Mouse (Mus musculus) retina, embryonic 14.5 days (tissue): ENCODE measurements around the gene Raver2.

Experiments used
- DNase-seq: peaks from one replicate; pipeline ENCODE4 v3.0.0-alpha.2; 2015; ENCODE audit warnings: low spot score

The Raver2 gene

DNA sequence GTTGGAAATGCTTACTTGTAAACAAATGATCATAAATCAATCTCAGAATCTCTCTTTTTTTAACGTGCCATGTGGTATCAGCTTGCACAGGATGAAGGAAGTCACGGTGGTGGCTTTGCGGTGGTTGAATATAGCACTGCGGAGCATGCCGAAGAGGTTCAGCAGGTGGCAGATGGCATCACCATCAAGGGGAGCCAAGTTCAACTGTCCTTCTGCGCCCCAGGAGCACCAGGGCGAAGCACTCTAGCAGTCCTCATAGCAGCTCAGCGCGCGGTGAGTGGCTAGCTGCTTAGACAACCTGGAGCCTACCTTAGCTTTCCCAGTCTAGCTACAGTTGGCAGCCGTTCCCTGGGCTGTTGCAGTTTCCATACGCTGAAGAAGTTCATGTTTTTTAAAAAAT is 38.3 kb downstream of the Raver2 start:
- no peak for DNase-seq

DNA sequence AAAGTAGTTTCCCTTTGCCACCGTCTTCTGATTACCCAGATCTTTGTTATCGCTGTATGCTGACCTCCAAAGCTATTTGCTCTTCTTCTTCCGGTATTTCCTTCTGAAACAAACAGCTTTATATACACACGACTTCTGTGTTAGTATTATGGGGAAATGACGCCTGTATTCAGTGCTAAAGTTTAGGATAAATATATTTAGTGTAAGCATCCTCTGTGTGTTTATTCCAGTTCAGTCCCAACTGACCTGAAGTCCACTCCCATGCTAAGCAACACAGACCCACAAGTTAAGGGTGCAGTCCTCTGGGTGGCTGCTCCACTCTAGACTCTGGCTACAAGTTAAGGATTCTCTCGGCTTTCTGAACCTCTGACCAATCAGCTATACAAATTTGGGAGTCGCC is 52.2 kb downstream of the Raver2 start:
- no peak for DNase-seq

DNA sequence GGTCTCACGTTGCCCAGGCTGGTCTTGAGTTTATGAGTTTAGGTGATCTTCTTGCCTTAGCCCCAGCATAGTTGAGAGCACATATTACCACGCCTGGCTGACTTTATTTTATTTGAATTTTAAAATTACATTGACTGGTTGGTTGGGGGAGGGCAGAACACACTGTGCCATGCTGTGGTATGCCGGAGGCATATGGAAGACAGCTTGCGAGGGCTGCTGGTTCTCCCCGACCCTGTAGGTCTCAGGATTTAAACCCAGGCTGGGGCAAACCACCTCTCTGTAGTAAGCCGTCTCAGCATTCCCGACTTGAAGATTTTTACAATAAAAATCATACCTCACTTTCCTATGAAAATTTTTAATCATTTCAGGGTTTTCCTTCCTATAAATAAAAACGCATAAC is 66.2 kb downstream of the Raver2 start:
- DNase-seq: no peak

DNA sequence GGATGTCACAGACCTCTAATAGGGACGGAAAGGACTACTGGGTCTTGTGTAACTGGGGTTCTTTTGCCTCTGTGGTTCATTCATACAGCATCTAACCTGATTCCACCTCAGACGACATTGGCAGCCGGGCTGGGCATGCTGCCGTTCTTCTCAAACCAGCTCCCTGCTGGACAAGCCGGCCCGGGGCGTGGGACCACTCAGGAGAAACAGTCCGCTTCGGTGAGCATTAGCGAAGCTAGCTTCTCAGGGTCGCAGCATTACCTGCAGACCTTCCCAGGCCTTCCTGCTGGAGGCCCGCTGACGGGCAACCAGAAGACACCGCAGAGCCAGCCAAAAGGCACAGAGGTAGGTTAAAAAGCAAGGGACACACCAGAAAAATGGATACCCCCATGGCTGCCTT is 67.1 kb downstream of the Raver2 start:
- no peak for DNase-seq

DNA sequence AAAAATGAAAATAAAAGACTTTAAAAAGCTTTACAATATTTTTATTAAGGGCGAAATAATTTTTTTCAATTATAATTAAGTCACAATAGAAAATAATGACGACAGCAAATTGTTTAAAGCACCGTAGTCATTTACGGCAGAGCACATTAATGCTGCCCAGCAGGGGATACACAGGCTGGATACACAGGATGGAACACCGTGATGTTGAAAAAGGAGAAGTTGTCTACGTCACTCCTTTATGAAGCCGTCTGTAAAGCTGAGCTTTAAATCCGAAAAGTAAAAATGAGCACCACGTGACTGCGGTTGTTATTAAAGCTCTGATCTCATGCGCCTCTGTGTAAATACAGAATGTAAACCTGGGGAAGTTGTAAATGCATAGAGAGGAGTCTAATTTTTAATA is 69.2 kb downstream of the Raver2 start:
- no peak for DNase-seq

DNA sequence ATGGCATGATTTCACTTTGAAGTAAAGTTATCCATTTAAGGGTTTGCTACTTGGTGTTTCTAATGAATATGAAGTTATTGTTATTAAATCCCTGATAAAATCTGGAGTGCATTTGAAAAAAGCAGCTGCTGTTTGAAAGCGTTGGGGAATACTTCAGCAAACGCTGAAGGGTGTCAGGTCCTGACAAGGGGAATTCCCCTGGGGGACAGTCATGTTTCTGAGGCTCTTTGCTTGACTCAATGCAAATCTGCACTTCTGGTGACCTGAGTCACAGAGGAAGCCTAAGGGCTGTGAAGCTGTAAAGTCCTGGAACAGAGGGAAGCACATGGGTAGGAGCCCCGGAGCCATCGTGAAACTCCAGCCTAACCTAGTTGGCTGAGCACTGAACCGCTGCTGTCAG is 73.0 kb downstream of the Raver2 start:
- DNase-seq: no peak

DNA sequence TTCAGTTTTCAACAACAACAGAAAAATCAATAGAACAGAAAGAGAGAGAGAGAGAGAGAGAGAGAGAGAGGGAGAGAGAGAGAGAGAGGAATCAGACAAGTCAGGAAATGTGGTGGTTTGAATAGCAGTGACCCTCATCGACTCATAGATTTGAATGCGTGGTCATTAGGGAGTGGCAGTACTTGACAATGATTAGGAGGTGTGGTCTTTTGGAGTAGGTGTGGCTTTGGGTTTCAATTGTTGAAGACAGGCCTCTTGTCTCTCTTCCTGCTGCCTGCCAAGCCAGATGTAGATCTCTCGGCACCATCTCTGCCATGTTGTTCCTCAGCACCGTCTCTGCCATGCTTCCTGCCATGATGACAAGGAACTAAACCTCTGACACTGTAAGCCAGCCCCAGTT is 75.1 kb downstream of the Raver2 start:
- DNase-seq: peak; percentile 30

DNA sequence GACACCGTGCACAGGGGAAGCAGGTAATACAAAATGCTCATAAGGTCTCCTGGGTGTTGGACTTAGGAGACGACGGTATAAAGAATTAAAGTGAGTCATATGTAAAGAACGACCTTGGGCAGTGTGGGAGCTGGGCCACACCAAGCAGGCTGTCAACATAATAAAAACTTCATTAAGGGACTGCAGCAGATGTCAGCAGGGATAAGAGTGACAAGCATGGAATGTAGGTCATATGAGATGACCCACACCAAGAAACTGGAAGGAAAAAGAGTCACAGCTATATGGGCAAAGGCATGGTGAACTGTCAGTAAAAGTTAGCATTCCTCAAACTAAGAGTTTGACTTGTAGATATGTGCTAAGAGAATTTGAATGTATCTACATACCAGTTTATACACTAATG is 75.6 kb downstream of the Raver2 start:
- peak; percentile 62 for DNase-seq

DNA sequence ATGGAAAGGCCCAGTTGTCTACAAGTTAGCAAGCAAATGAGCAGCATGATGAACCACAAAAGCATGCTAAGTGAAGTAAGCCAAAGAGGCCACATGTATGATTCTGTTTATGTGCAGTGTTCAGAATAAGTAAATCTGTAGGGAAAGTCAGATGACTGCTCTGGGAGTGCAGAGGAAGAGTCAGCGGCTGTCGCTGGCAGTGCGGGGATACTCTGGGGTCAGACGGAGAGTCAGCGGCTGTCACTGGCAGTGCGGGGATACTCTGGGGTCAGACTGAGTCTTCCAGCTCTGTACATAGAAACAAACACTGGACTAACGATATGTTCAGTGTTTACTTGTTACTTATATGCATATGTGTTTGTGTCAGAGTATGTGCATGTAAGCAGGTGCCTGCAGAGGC is 76.0 kb downstream of the Raver2 start:
- DNase-seq: peak; percentile 46

DNA sequence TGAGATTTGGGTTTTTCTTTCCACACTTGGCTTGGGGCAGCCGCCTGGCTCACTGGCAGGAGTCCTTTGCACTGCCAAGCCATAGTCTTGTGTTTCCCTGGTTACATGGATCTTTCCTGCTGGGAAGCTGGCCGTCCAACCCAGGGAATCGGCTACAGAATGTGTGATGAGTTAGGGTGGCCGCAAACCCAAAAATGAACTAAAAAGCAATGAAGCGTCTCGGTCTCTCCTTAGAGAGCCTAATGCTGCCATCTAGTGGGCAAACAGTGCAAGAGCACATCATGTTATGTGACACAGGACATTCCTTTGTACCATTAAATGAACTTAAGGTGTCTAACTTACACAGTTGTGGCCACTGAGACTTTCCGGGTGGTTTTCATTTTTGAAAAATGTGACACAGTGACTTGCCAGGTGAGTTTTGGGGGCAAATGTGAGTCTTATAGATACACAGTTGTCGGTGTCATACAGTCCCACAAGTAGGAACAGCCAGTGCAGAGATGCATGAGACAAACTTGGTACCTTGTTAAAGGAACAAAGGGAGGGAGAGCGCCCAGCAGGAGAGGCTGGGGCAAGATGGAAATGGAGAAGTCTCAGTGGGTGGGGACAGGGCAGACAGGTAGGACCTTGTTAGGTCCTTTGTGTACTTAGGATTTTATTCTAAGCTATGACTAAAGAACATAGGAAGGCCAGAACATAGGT is 77.4 kb downstream of the Raver2 start:
- DNase-seq: peak; percentile 92

DNA sequence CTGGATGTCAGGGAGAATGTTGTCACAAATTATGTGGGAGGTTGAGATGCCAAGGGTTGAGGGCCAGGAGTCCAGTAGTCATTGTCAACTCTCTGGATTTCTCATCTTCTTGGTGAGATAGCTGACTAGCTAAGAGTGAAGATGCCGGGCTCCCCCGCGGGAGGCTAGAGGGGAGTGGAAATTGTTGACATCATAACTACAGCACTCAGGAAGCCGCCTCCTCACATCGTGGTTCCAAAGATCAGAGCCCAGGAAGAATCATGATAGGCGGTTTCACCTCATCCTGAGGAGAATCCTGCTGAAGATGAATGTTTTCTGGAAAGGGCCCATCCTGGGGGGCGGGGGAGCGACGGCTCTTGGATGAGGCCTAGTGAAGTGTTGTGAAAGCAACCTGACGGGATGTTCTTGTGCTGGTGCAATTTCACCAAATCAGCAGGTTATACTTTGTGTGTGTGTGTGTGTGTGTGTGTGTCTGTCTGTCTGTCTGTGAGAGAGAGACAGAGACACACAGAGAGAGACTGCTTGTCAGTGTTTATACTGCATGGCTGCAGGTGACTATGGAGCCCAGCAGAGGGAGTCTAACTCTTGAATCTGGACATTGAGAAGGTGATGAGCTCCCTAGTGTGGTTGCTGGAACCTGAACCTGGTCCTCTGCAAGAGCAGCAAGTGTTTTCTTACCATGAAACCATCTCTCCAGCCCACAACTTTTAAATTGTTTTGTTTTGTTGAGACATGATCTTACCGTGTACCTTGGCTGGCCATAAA is 78.3 kb downstream of the Raver2 start:
- DNase-seq: no peak

DNA sequence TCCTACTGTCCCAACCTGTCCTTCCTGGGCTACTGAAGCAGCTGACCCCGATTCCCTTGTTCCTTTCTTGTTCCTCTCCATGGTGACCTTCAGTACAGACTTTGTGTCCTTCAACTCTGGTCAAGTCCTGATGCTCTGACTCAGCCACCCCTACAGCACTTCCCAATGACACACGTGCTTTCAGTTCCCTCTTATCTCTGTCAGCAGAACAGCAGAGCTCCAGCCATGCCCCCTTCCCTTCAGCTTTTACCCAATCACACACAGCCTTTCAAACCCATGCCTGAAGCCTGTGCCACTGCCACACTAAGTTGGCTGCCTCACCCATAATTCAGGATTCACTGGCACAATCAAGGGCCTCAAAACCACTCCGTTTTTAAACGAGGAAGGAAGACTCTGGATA is 86.8 kb downstream of the Raver2 start:
- no peak for DNase-seq

DNA sequence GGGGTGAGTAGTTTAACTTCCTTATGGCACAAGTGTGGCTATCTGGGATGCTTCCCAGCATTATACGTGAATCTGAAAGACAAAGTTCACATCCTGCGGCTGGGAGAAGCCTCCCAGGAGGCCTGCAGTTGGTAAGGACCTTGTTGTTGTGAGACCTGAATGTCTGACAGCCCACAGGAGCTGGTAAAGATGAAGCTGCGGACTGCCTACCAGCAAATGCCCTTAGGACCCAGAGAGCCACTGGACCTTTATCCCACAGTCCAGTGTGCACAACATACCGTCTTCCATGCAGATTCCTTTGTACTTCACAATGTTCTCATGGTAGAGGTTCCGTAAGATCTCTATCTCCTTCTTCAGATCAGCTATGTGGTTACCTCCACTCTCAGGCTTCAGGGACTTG is 88.7 kb downstream of the Raver2 start:
- DNase-seq: no peak

DNA sequence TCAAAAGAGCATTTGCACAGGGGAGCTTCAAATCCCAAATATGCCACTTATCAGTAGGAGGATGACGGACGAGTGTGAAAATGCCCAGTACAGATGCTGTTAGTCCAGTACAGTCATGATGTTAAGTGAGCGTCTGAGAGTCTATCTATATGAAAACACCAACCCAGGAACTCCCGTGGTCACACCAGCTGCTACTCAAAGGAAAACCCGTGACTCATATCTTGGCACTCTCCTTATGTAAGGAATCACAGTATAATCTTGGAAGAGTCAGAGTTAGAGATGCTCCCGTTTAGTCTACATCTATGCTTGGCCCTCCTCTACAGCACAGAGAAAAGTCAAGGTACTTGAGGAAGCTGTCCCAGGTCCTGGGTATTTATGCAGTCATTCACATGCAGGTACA is 89.5 kb downstream of the Raver2 start:
- no peak for DNase-seq

DNA sequence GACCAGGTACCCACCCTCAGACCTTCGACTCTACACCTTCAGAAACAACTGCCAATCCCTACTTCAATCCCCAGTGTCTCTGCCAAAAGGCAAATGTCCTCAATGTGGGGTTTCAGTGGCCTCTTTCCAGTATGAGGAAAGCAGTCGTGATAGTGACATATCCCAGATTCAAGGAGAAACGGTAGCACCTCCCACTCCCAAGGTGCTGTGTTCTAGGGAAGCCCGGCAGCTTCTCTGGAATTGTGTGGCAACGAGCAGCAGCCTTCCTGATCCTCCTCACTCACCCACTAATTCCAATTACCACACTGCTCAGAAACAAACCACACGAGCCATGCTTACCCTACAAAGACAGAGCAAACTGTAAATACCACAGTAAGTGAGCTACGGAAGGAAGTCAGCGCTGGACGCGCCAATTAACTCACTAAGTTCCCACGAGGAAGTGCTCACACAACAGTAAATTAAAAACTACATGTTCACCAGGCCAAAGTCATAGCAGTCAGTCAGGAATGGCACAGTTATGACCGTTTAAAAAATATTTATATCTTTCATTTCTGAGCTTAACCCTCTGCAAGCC is 90.5 kb downstream of the Raver2 start:
- DNase-seq: no peak

DNA sequence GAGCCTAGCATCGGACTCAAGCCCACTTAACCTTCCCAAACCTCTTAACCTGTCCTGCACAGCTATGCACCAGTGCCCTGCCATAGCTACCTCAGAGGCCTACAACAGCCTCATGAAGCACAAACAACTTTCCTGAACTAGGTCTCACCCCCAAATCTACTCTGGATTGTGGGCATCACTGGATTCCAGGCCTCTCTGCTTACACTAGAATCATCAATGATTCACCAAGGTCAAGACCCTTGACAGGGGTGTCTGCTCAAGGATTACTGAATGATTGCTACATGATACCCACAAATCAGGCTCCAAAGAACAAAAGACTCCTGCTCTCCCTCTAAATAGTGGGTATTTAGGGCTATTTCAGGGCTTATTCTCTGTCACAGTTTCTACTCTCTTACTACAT is 92.0 kb downstream of the Raver2 start:
- DNase-seq: no peak

DNA sequence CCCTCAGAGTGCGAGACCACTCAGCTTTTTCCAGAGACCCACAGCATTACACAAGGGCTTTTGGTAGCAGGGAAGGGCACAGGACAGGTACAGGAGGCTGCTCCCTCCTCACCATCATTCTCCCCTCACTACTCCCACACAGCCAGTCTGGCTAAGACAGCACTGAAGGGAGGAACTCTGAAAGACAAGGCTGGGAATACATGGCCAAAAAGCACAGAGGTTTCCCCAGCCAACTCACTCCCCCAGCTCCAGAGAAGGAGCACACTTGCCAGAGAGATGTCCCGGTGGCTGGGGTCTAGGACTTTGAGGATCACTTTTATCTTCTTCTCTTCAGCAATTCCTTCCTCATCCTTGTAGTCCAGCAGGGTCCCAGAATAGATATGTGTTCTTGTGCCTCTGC is 95.4 kb downstream of the Raver2 start:
- no peak for DNase-seq

DNA sequence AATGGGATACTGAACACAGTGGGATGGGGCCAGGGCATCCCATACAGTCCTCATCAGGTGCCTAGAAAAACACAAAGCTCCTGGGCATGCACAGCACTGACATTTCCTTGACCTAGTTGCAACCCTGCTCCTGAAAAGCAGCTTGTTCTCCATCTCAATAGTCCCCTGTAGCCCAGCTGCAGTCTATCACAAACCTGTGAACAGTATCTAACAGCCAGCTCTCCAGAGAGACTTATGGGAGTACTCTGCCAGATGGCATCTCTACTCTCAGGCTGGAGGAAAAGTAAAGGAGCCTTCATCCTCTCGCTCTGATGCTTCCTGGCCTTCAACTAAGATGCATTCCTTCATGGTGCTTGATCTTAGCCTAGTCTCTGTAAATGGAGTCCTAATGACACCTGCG is 95.9 kb downstream of the Raver2 start:
- DNase-seq: no peak

DNA sequence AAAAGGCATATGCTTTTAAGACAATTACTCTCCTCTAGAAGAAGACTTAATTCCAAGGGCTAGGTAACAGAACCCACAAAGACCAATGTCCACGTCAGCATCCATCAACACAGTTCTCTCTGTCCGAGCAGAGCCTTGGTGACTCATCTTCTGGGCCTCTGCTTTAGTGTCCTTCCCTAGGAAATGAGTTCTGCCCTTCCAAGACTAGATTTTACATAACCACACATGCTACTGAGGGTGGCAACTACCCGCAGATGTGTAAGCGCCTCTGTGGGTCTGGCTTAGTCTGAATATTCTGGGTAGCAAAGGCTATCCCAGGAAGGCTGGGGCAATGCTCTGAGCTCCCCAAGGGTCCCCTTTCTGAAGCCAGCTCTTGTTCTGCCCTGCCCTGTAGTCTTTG is 97.0 kb downstream of the Raver2 start:
- DNase-seq: no peak

DNA sequence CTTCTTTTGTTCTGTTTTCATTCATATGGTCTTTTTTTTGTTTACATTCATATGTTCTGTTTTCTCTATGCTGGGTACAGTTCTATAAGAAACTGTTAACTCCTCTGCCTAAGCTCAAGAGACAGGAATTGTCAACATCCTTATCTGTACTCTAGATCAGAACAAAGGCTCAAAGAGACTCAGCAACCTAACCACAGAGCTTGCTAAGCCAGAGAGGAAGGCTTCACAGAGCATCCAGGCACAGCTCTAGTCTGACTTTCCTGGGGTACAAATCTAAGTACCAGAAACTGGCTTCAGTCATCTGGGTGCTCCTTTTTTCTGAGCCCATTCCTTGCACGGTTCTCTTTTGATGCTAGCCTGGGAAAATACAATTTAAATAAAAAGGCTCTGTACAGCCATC is 99.0 kb downstream of the Raver2 start:
- DNase-seq: no peak

DNA sequence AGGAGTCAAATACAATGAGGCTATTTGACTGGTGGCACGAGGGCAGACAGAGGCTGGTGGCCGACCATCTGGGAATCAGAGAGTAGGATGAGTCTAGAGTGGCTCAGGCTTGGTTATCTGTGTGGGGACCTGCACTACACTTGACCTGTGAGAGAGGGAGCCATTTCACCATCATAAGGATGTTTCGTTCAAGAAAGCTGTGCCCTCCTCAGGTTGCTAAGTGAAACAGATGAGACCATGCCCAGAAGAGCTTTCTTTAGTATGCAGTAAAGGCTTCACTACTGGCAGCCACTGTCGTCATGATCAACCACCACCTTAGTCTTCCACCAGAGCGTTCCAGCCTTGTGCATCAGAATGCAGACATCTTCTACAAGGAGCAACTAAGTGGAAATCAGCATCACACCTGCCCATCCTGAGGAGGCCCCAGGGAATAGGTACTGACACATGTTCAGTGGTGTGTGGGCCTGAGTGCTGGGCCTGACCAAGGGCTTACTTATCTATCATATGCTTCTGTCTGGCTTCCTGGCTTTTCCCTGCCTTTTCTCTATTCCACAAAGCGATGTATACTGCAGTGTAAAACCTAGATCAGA is 99.5 kb downstream of the Raver2 start:
- DNase-seq: peak; percentile 65

DNA sequence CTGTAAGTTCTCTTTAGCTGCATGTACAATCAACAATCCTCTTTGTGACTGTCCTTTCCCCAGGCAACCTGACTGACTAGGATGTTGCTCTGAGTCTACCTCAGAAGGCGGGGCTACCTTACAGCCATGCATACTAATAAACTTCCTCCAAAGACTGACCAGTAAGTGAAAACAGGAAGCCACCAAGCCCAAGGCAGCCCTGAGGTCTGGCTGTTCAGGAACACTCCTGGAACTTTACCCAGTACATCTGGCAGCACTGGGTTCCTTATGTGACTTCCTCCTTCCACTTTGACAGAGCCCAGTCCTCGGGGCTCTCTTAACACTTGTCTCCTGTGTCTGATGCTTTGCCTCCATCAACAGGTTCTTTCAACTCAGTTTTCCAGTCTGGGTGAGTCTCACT is 104.0 kb downstream of the Raver2 start:
- no peak for DNase-seq

DNA sequence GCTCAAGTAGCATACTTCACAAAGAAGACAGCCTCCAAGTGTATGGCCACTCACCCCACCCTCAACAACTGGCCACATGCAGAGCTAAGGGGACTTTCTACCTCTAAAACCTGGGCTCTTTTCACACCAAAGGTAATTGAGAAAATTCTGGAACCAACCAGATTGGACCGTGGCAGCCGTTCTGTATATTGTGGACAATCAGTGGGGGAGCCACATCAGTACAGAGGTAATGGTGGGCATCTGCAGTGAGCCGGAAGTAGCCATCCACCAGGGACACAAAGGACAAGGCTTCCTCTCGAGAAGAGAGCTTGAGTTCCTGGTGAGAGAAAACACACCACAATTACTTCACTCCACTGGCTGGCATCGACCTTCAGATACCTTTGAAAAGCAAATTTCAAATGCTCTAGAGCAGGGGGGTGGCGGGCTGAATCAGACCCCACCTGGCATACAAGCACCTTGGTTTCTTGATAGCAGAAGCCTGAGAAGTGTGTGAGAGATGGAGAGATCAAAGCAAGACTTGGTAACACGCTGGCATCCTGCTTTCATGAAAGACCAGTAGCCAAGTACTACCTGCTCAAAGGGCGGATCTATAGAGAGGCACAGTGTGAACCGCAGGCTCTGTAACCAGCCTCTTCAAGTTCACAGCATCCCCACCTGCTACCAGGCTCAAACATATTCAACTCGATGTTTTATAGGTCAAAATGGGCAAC is 106.3 kb downstream of the Raver2 start:
- no peak for DNase-seq
